Mouse (Mus musculus): ENCODE data around the gene Enoph1.

- TF ChIP-seq POLR2A (IDR thresholded peaks at IDR 0.05; ENCODE audit: control insufficient read depth, extremely low read depth, insufficient read depth, low read length, poor library complexity): no peak
- no peak for TF ChIP-seq CTCF (IDR thresholded peaks at IDR 0.05; ENCODE audit: borderline replicate concordance, control insufficient read depth, extremely low read depth, insufficient read depth, low read length, poor library complexity)
Measured at GRCm38 (mm10) chr5:100032107-100032506, 7.7 kb upstream of the Enoph1 start.
